Mouse (Mus musculus): ENCODE measurements at regions not wholly inside any gene's neighbourhood (a gene's known extent, or its start where the extent isn't known, plus 50 kb on each side); places are given as distances from the start of the nearest gene placed in this dataset.

DNA sequence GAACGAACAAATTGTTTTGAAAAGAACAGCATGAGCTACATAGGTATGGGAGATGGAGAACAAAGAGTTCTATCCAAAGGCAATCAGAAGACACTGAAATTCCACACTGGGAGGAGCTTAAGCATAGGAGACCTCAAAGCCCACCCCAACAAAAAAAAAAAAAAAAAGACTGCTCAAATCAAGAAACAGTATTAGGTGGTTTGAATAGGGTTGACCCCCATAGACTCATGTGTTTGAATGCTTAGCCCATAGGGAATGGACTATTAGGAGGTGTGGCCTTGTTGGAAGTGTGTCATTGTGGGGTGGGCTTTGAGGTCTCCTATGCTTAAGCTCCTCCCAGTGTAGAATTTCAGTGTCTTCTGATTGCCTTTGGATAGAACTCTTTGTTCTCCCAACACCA, 70.0 kb upstream of the Klf9 start:
- TF ChIP-seq CTCF (IDR thresholded peaks at IDR 0.05; ENCODE audit: extremely low read depth, insufficient read length, insufficient replicate concordance, low read depth, low read length) = no peak
- TF ChIP-seq POLR2A (IDR thresholded peaks at IDR 0.05; ENCODE audit: low read depth, low read length) = no peak
